22 mouse cellular contexts compared by ENCODE assay signal in genomic region chr14:78923631-78924030, GRCm38 (mm10).
DNase-seq lines count a peak whose midpoint lies in the region; ATAC-seq and TF ChIP-seq lines count a peak whose summit lies in the region.
"Had no signal": no experiment of that assay in that cellular context is flagged by ENCODE, and none has a peak within 500 bp of the region (broad histone marks: within the 10 kb centered on the region; RNA-seq: fewer than 3 reads in every experiment).

No protein-coding gene starts in this region.

- H3K79me2 ChIP-seq in liver, adult 2 months (ENCODE audit: control insufficient read depth, insufficient read depth, low read length) = peaks cover 7% of the 10 kb centered on the region; the same call in 1 of the 2 replicates

- H3K4me3 ChIP-seq in kidney, embryonic 14.5 days (ENCODE audit: low read length) = no peak overlapping the region
- H3K4me3 ChIP-seq in liver, adult 2 months (ENCODE audit: insufficient read depth, low read depth, low read length) = no peak overlapping the region
- H3K4me3 ChIP-seq: embryonic facial prominence, embryonic 15.5 days; erythroblast, embryonic 14.5 days; forebrain, embryonic 10.5 days; forebrain, embryonic 15.5 days; heart, embryonic 15.5 days had no signal

- no peak for TF ChIP-seq POLR2A in liver, adult 2 months (IDR thresholded peaks at IDR 0.05; ENCODE audit: extremely low read depth, insufficient read depth, low read length)

- no peaks in the 10 kb centered on the region for H3K36me3 ChIP-seq in kidney, embryonic 14.5 days (ENCODE audit: control insufficient read depth, insufficient read depth, low read length)
- H3K36me3 ChIP-seq in liver, adult 2 months (ENCODE audit: control insufficient read depth, insufficient read depth, low read length) = peaks cover 13% of the 10 kb centered on the region
- H3K36me3 ChIP-seq: embryonic facial prominence, embryonic 15.5 days; forebrain, embryonic 10.5 days; forebrain, embryonic 15.5 days; heart, embryonic 15.5 days had no signal

- no peak for TF ChIP-seq CTCF in liver, adult 2 months (IDR thresholded peaks at IDR 0.05; ENCODE audit: low read depth, low read length)

- peak; percentile 60 for DNase-seq in kidney, adult 11 months
- DNase-seq in liver, adult 2 months (ENCODE audit: extremely low read depth, low read depth, low spot score) = peak; percentile 67
- no peak for DNase-seq in liver
- peak; percentile 75 for DNase-seq in kidney, adult 9 months
- peak; percentile 38 for DNase-seq in large intestine, adult 2 months (ENCODE audit: low read depth, low spot score)
- no peak for DNase-seq in left cerebral cortex, adult 8-10 months (ENCODE audit: low spot score in 2 of 2)
- DNase-seq in thymus, postnatal 36 days = no peak
- DNase-seq: adrenal gland, postnatal 10 days; cerebellum, adult 11 months; cerebellum, adult 8-10 months; cerebellum, postnatal 14 days; embryo, embryonic 11 days; gastrocnemius, postnatal 10 days; heart, adult 18-20 months; heart, postnatal 14 days had no signal

- 89% methylated on average over 5 of the region's 5 CpGs for WGBS in kidney, embryonic 14.5 days
- WGBS in liver, adult 2 months = 56% methylated on average over 5 of the region's 5 CpGs
- 47% methylated on average over 5 of the region's 5 CpGs for WGBS in large intestine, adult 2 months

- H3K4me2 ChIP-seq in kidney, embryonic 14.5 days (replicated peaks; ENCODE audit: low read depth, low read length) = no peak overlapping the region
- H3K4me2 ChIP-seq: embryonic facial prominence, embryonic 15.5 days; forebrain, embryonic 15.5 days; heart, embryonic 11.5 days; heart, embryonic 15.5 days had no signal

- no peaks in the 10 kb centered on the region for H3K4me1 ChIP-seq in kidney, embryonic 14.5 days (ENCODE audit: control insufficient read depth, insufficient read depth, low read length)
- H3K4me1 ChIP-seq in liver, adult 2 months (ENCODE audit: control insufficient read depth, insufficient read depth, low read length) = no peaks in the 10 kb centered on the region; the same call in 1 of the 2 replicates
- H3K4me1 ChIP-seq: embryonic facial prominence, embryonic 15.5 days; forebrain, embryonic 10.5 days; forebrain, embryonic 15.5 days; heart, embryonic 15.5 days had no signal

- no peak overlapping the region for H3K27ac ChIP-seq in kidney, embryonic 14.5 days (ENCODE audit: low read depth, low read length)
- no peak overlapping the region for H3K27ac ChIP-seq in liver, adult 2 months (replicated peaks; ENCODE audit: insufficient read depth, low read depth, low read length)
- H3K27ac ChIP-seq: embryonic facial prominence, embryonic 15.5 days; forebrain, embryonic 10.5 days; forebrain, embryonic 15.5 days; heart, embryonic 15.5 days had no signal

- H3K27me3 ChIP-seq in kidney, embryonic 14.5 days (ENCODE audit: control insufficient read depth, insufficient read depth, low read length) = no peaks in the 10 kb centered on the region
- no peaks in the 10 kb centered on the region for H3K27me3 ChIP-seq in liver, adult 2 months (ENCODE audit: control insufficient read depth, insufficient read depth, low read length)
- H3K27me3 ChIP-seq: embryonic facial prominence, embryonic 15.5 days; forebrain, embryonic 15.5 days; heart, embryonic 15.5 days had no signal

- H3K9me3 ChIP-seq in kidney, embryonic 14.5 days (ENCODE audit: control insufficient read depth, low read length) = no peaks in the 10 kb centered on the region
- H3K9me3 ChIP-seq: embryonic facial prominence, embryonic 15.5 days; forebrain, embryonic 10.5 days; forebrain, embryonic 15.5 days; heart, embryonic 15.5 days had no signal

- no peak for ATAC-seq in kidney, embryonic 14.5 days (ENCODE audit: low FRiP score, low TSS enrichment)
- ATAC-seq: forebrain, embryonic 15.5 days had no signal

- no peak overlapping the region for H3K9ac ChIP-seq in kidney, embryonic 14.5 days (ENCODE audit: low read depth, low read length)
- no peak overlapping the region for H3K9ac ChIP-seq in liver, adult 2 months (ENCODE audit: low read depth, low read length)
- H3K9ac ChIP-seq: embryonic facial prominence, embryonic 15.5 days; forebrain, embryonic 15.5 days; heart, embryonic 15.5 days had no signal

Comparison
In these comparisons a context has a peak if more than half of its experiments do, and no peak if none do; other contexts are left out.
1. DNase-seq: peak in kidney, adult 11 months (single experiment), liver, adult 2 months (single experiment), kidney, adult 9 months (single experiment) and large intestine, adult 2 months (single experiment); none in liver (single experiment), left cerebral cortex, adult 8-10 months (0 of 2) and thymus, postnatal 36 days (0 of 2).